Mouse (Mus musculus): ENCODE measurements around the gene Tprg.

The Tprg gene

DNA sequence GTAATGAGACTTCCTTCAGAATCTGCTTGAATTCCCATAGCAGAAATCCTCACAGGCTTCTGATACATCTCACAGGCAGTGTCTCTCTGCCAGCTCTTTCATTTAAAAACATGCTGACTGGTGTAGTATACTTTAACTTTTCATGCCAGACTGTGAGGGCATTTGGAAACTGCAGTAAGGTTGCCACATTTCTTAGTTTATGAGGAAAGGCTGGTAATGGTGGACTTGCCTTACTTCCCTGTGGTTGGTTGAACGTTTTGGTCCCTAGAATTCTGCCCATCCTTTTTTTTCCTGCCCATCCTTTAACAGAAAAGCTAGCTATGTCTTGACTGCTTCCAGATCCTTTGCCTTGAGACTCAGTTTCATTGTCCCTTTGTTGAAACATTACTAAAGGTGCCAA is 138.8 kb downstream of the Tprg start:
- no peak for DNase-seq

DNA sequence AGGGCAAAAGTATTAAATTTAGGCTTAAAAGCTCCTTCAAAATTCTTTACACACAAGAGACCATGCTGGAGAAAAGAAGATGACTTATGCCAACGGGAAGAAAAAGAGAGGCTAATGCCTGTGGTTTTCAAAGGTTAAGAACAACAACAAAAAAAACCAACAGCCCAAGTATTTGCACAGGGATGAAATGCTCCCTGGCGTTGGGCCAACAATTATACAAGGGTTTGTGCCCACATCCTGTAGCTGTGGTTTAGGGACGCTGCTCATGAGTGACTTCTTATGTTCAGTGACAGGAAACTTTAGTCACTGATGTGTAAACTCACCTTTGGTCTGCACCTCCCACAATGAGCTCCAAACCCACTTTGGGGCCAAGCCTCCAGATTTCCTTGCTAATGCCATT is 139.6 kb downstream of the Tprg start:
- DNase-seq, result peak; percentile 53

GRCm38 (mm10) chr16:25440039-25440438 is 153.4 kb downstream of the Tprg start:
- no peak for DNase-seq

GRCm38 (mm10) chr16:25445580-25445979 is 159.0 kb downstream of the Tprg start:
- no peak for DNase-seq

- no peak for DNase-seq
These were observed 164.9 kb downstream of the Tprg start for GRCm38 (mm10) chr16:25451511-25451910.

DNA sequence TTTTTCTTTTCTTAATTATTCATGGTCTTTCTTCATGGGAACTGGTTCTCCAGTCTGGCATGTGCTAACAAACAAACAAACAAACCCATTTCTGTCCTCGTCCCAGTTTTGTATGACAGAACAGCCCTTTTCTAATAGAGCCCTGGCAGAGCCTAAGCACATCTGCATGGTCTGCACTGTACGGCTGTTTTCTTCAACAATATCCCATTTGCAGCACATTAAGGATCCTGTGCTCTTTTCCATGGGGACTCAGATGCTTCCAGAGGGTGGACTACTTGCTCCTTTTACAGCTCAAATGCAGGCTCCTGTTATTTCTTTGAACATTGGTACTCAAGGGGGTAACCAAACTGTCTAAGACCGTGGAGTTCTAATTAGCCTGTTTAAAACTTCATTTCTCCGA is 178.1 kb downstream of the Tprg start:
- DNase-seq, result no peak

DNA sequence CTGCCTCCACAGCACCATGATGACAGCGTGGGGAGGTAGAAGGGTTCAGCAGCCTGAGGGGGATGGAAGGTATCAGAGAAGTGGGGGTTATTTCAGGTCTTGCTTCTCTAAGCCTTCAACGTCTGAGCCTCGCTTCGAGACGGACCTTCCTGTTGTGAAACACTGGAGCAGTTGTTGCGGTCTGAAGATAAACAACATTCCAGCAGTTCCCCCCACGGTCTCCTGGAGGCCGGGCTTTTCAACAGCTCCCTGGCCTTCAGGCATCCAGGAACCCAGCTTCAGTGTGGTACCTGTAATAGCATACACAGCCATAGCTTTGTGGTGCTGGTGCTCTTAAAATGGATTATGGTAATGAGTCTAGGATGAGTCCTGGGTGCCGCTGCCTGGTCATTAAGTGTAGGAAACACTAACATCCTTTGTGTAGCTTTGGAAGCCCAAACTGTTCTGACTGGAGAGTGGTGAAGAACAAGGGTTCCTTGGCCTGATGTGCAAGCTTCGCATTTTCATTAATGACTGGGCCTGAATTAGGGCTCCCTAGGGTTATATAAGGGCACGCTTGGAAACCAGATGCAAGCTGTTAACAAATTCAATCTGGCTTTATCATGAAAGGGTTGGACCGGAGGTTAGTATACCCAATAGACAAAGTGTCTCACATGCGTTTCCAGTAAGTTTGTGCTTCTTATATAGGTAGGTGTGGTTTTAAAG is 179.0 kb downstream of the Tprg start:
- DNase-seq, result no peak

DNA sequence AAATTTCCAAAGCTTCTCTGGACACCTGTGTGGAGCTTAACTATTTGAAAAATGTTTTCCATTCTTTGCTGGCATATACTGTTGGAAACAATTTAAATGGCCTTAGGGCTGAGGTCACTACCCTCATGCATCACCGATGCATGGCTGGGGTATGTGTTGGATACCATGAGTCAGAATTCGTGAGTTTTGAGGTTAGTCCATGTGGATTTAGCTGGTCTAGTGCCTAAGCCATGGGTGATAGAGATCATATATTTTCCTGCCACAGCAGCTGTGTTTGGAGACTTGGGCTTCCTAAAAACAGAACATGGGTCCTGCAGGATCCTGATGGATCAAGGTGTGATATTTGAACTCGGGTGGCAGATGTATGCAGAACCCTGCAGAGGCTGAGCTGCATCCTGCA is 181.4 kb downstream of the Tprg start:
- no peak for DNase-seq

- DNase-seq, result no peak
These were observed 182.0 kb downstream of the Tprg start for GRCm38 (mm10) chr16:25468662-25469061.

Data from retina, postnatal 1 day (tissue).